Mouse (Mus musculus): ENCODE data around the gene Neurl3. TPM values are rescaled to one million over a fixed set of nuclear protein-coding genes. Genes with fewer than 3 reads are reported as not detected.

The Neurl3 gene
- total and polyA plus RNA-seq, 3 experiments, result 0.92 to 3.3 TPM; not detected in 1

DNA sequence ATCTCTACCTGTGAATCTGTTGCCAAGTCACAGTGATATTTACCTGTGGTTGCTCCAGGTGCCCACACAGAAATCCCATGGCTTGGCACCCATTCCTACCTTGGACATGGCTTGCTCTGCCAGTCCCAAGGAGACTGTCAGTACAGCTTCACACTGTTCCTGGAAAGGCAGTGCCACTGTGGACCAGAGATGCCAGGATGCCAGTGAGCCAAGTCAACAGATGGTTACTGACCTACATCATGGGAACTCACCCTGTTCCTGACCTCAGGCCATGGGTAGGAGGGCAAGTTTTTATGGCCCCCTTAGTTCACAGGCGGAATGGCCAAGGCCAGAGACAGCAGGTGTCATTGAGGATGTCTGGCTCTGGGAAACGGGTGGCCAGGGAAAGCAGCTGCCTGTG is 46.7 kb upstream of the Neurl3 start:
- H3K79me2 ChIP-seq (ENCODE audit: control insufficient read depth, insufficient read depth, low read length, poor library complexity), result no peaks in the 10 kb centered on the region
- no peaks in the 10 kb centered on the region for H3K4me1 ChIP-seq (ENCODE audit: control insufficient read depth in 1 of 2, insufficient read depth in 2 of 2, low read length in 2 of 2)
- no peaks in the 10 kb centered on the region for H3K27me3 ChIP-seq (ENCODE audit: control insufficient read depth in 1 of 2, insufficient read depth in 2 of 2, low read length in 2 of 2)
- no peak overlapping the region for H3K27ac ChIP-seq (ENCODE audit: control insufficient read depth, low read depth, low read length)
- H3K36me3 ChIP-seq (ENCODE audit: control insufficient read depth in 1 of 2, insufficient read depth in 2 of 2, low read length in 2 of 2), result no peaks in the 10 kb centered on the region
- no peaks in the 10 kb centered on the region for H3K9me3 ChIP-seq (replicated peaks; ENCODE audit: insufficient read depth, low read length)
- no peak for DNase-seq (ENCODE audit: low read depth, low spot score)
- H3K9ac ChIP-seq (ENCODE audit: control insufficient read depth, low read depth, low read length, poor library complexity, severe bottlenecking), result no peak overlapping the region
- no peak overlapping the region for H3K4me3 ChIP-seq (ENCODE audit: control insufficient read depth in 1 of 2, insufficient read depth in 1 of 2, low read depth in 2 of 2, low read length in 2 of 2)
- no peak for TF ChIP-seq TAL1 (IDR thresholded peaks at IDR 0.05; ENCODE audit: low read length)
- TF ChIP-seq CTCF (IDR thresholded peaks at IDR 0.05 in 2 of 3, conservative IDR thresholded peaks at IDR 0.05 in 1 of 3; ENCODE audit: control insufficient read depth in 1 of 3, insufficient read depth in 1 of 3, low read depth in 2 of 3, low read length in 3 of 3, poor library complexity in 1 of 3, severe bottlenecking in 1 of 3), result no peak
- no peak for TF ChIP-seq MEF2A (IDR thresholded peaks at IDR 0.05; ENCODE audit: extremely low read depth, insufficient replicate concordance, low read depth, low read length, poor library complexity, severe bottlenecking)
- TF ChIP-seq MYC (IDR thresholded peaks at IDR 0.05; ENCODE audit: low read depth, low read length), result no peak
- no peak for TF ChIP-seq ZMIZ1 (IDR thresholded peaks at IDR 0.05; ENCODE audit: low read depth, low read length)
- TF ChIP-seq MYB (IDR thresholded peaks at IDR 0.05; ENCODE audit: low read depth, low read length), result no peak
- TF ChIP-seq BHLHE40 (IDR thresholded peaks at IDR 0.05; ENCODE audit: borderline replicate concordance, low read depth, low read length), result no peak
- no peak for TF ChIP-seq MXI1 (IDR thresholded peaks at IDR 0.05; ENCODE audit: low read depth, low read length)
- no peak for TF ChIP-seq POLR2A (IDR thresholded peaks at IDR 0.05; ENCODE audit: control insufficient read depth in 1 of 2, insufficient read depth in 1 of 2, low read depth in 1 of 2, low read length in 2 of 2, poor library complexity in 1 of 2)

DNA sequence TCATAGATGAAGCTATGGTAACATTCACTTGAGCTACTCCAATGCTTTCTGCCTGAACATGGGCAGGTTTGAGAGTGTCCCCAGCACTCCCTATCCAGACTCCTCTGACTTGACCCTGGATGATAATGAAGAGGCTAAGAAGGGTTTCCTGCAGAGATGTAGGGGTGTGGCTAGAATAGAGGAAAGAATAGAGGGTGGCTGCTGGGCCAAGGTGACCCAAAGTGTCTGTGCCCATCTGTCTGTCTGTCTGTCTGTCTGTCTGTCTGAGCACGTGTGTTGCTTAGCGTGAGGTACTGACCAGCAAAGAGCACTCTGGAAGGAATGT is 41.3 kb upstream of the Neurl3 start:
- TF ChIP-seq NRF1 (IDR thresholded peaks at IDR 0.05; ENCODE audit: insufficient read depth, low read depth, low read length, poor library complexity, severe bottlenecking) (no peak), USF1 (IDR thresholded peaks at IDR 0.05; ENCODE audit: low read depth, low read length) (no peak), UBTF (IDR thresholded peaks at IDR 0.05; ENCODE audit: borderline replicate concordance, insufficient read depth, low read depth, low read length) (no peak), SMC3 (IDR thresholded peaks at IDR 0.05; ENCODE audit: low read depth, low read length) (no peak), ZMIZ1 (IDR thresholded peaks at IDR 0.05; ENCODE audit: low read depth, low read length) (no peak), SIN3A (IDR thresholded peaks at IDR 0.05; ENCODE audit: low read length) (no peak), CTCF (IDR thresholded peaks at IDR 0.05 in 2 of 3, conservative IDR thresholded peaks at IDR 0.05 in 1 of 3; ENCODE audit: control insufficient read depth in 1 of 3, insufficient read depth in 1 of 3, low read depth in 2 of 3, low read length in 3 of 3, poor library complexity in 1 of 3, severe bottlenecking in 1 of 3) (no peak)
- Histone ChIP-seq H3K9me3 (replicated peaks; ENCODE audit: insufficient read depth, low read length) (no peaks in the 10 kb centered on the region), H3K36me3 (ENCODE audit: control insufficient read depth in 1 of 2, insufficient read depth in 2 of 2, low read length in 2 of 2) (no peaks in the 10 kb centered on the region), H3K4me3 (ENCODE audit: control insufficient read depth in 1 of 2, insufficient read depth in 1 of 2, low read depth in 2 of 2, low read length in 2 of 2) (no peak overlapping the region), H3K27me3 (ENCODE audit: control insufficient read depth in 1 of 2, insufficient read depth in 2 of 2, low read length in 2 of 2) (no peaks in the 10 kb centered on the region), H3K9ac (ENCODE audit: control insufficient read depth, low read depth, low read length, poor library complexity, severe bottlenecking) (no peak overlapping the region), H3K27ac (ENCODE audit: control insufficient read depth, low read depth, low read length) (no peak overlapping the region), H3K79me2 (ENCODE audit: control insufficient read depth, insufficient read depth, low read length, poor library complexity) (no peaks in the 10 kb centered on the region), H3K4me1 (ENCODE audit: control insufficient read depth in 1 of 2, insufficient read depth in 2 of 2, low read length in 2 of 2) (0 out of 4 replicates have a peak, but pooled peaks cover 0 to 4% of the 10 kb centered on the region in 2 experiments)
- DNase-seq (ENCODE audit: low read depth, low spot score), result no peak

All from MEL (cell line).